Mouse (Mus musculus) CH12.LX (cell line): Measurements from ENCODE around the gene Cpz.

Experiments
- CTCF ChIP-seq, 2 experiments: IDR thresholded peaks in 1 of 2; conservative IDR thresholded peaks in 1 of 2; 2 replicates each; pipeline ENCODE4 v1.5.1; 2011 to 2012; ENCODE audit warnings: low read depth in 2 of 2, low read length in 2 of 2, improper control_type of control experiment in 1 of 2, inconsistent platforms in 1 of 2, mild to moderate bottlenecking in 1 of 2, moderate library complexity in 1 of 2
- EP300 ChIP-seq: IDR thresholded peaks from 2 replicates; pipeline ENCODE4 v1.6.1; 2011; ENCODE audit warnings: low read length, improper control_type of control experiment
- UBTF ChIP-seq: IDR thresholded peaks from 2 replicates; pipeline ENCODE4 v1.6.1; 2012; ENCODE audit warnings: low read depth, mild to moderate bottlenecking, inconsistent platforms, low read length, improper control_type of control experiment, moderate library complexity

DNA sequence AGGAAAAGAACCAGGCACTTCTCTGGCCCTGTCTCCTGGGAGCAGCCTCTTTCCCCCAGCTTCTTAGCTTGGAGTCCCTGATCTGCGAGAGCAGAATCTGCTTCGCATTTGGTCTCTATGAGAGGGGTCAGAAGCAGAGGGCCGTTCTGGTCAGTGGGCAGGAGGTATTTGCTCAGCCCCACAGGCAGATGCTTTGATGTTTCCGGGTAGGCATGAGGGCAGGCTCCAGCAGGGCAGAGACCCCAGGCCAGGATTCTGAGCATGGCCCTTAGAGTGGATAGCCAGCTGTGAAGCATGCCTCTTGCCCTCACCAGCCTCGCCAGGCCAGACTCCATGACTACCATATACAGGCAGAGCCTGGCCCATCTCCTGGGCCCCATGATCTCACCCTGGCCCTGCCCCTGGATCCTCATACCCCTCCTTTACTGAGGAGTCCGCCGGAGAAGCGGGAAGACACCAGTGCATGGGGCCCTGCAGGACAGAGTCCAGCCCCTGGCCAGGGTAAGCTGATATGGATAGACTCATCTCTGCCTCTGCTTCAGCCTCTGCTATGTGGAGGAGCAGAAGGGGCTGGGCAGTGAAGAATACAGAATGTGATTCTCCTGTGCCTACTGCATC lies 30.6 kb downstream of the Cpz start:
- TF ChIP-seq EP300: no peak
- TF ChIP-seq UBTF: no peak
- TF ChIP-seq CTCF (conservative IDR thresholded peaks at IDR 0.05 in 1 of 2, IDR thresholded peaks at IDR 0.05 in 1 of 2; ENCODE audit: low read depth in 2 of 2, low read length in 2 of 2): no peak
